Mouse (Mus musculus) intestine, postnatal 0 days (tissue): ENCODE measurements around the gene Plcb3. TPM values are rescaled to one million over a fixed set of nuclear protein-coding genes. Genes with fewer than 3 reads are reported as not detected.
A peak's percentile ranks its signal among the peaks of the same experiment; 100 is the strongest.

Source experiments
- ATAC-seq: fragments of 200-750 bp; cut with Nextera tagmentation; 2 replicates; pipeline ENCODE4 v1.8.0; 2017; ENCODE audit warnings: mild to moderate bottlenecking, moderate TSS enrichment, moderate library complexity
- H3K27ac ChIP-seq: fragments of 300-500 bp; sonication (generic); 2 replicates; pipeline ENCODE4 v1.5.1; 2014; ENCODE audit warnings: mild to moderate bottlenecking, low read depth, low read length, moderate library complexity
- H3K27me3 ChIP-seq: fragments of 300-500 bp; sonication (generic); replicated peaks from 2 replicates; pipeline ENCODE4 v1.6.1; 2014; ENCODE audit warnings: low read length, mixed read lengths; ENCODE audit not compliant: control insufficient read depth, insufficient read depth
- H3K36me3 ChIP-seq: fragments of 300-500 bp; sonication (generic); 2 replicates; pipeline ENCODE4 v1.6.1; 2014; ENCODE audit warnings: mild to moderate bottlenecking, moderate library complexity; ENCODE audit not compliant: control insufficient read depth, insufficient read depth
- H3K4me1 ChIP-seq: fragments of 300-500 bp; sonication (generic); replicated peaks from 2 replicates; pipeline ENCODE4 v1.6.1; 2014; ENCODE audit warnings: antibody characterized with exemption, low read length, mixed read lengths; ENCODE audit not compliant: control insufficient read depth, insufficient read depth
- H3K4me2 ChIP-seq: fragments of 300-500 bp; sonication (generic); replicated peaks from 2 replicates; pipeline ENCODE4 v1.6.1; 2014; ENCODE audit warnings: low read depth, mild to moderate bottlenecking, moderate library complexity
- H3K4me3 ChIP-seq: fragments of 300-500 bp; sonication (generic); 2 replicates; pipeline ENCODE4 v1.5.1; 2014; ENCODE audit warnings: low read depth, low read length
- H3K9ac ChIP-seq: fragments of 300-500 bp; sonication (generic); 2 replicates; pipeline ENCODE4 v1.6.1; 2014; ENCODE audit warnings: mild to moderate bottlenecking, low read depth, low read length
- H3K9me3 ChIP-seq: fragments of 300-500 bp; sonication (generic); 2 replicates; pipeline ENCODE4 v1.6.1; 2016; ENCODE audit warnings: mixed run types; ENCODE audit not compliant: control insufficient read depth
- CTCF ChIP-seq: sonication (generic); IDR thresholded peaks from 2 replicates; pipeline ENCODE4 v1.5.1; 2016; ENCODE audit warnings: low read depth, mild to moderate bottlenecking, control low read depth, antibody characterized with exemption, moderate library complexity
- WGBS: fragments of 180-500 bp; shearing (Covaris S2); extraction: QIAGEN DNeasy Blood & Tissue Kit; methylation state at CpG from one replicate; pipeline ENCODE4 v1.1.7; 2014; 5-methylcytosine and 5-hydroxymethylcytosine counted together
- polyA plus RNA-seq: library from polyadenylated mRNA; unstranded; fragments of >200 nt; fragmentation: Nextera tagmentation; extraction: Ambion mirVana; gene quantifications from 2 replicates; pipeline ENCODE4 v1.2.1, GENCODE M21; 2015

Plcb3 gene
- polyA plus RNA-seq, 1 experiment from 2014 or later, result 107 TPM

DNA sequence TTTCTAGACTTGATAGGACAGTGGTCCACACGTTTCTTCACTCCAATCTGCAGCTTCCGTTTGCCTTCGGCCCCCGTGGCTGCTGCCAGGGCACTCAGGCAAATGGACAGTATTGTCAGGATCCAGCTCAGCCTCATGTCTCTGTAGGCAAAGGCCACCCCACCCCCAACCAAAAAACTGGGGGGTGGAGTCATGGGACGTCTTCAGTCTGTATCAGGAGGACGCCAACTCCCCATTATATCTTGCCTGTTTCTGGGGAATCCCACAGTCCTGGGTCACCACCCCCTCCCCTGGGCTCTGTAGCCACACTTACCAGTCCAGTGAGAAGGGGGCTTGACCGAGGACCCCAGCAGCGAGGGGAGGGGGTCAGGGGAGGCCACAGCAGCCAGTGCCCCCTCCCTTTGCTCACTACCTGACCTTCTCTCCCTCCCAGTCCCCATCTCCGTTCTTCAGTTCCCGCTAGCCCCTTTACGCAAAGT lies 2.8 kb upstream of the Plcb3 start:
- WGBS, result 4% methylated on average over 11 of the region's 11 CpGs
- peak overlapping the region; percentile 75 for H3K4me2 ChIP-seq
- peaks cover 10% of the 10 kb centered on the region; the same call in 1 of the 2 replicates for H3K36me3 ChIP-seq
- no peaks in the 10 kb centered on the region for H3K27me3 ChIP-seq
- no peaks in the 10 kb centered on the region for H3K4me1 ChIP-seq
- no peaks in the 10 kb centered on the region for H3K9me3 ChIP-seq
- no peak for TF ChIP-seq CTCF
- peak overlapping the region; percentile 57 for H3K27ac ChIP-seq
- peak overlapping the region; percentile 71 for H3K9ac ChIP-seq
- peak overlapping the region; percentile 72 for H3K4me3 ChIP-seq
- ATAC-seq, result no peak

GRCm38 (mm10) chr19:6978639-6978974 lies 2.3 kb upstream of the Plcb3 start:
- Histone ChIP-seq H3K4me2 (peak overlapping the region; percentile 75), H3K4me3 (peak overlapping the region; percentile 72), H3K27ac (peak overlapping the region; percentile 57; the same call in 1 of the 2 replicates), H3K4me1 (no peaks in the 10 kb centered on the region), H3K9me3 (no peaks in the 10 kb centered on the region), H3K9ac (no peak overlapping the region; the same call in 1 of the 2 replicates), H3K36me3 (peaks cover 8% of the 10 kb centered on the region; the same call in 1 of the 2 replicates), H3K27me3 (no peaks in the 10 kb centered on the region)
- WGBS, result 25% methylated on average over 3 of the region's 3 CpGs
- no peak for TF ChIP-seq CTCF
- no peak for ATAC-seq

GRCm38 (mm10) chr19:6977759-6978638 lies 1.7 kb upstream of the Plcb3 start:
- Histone ChIP-seq H3K4me3 (no peak overlapping the region), H3K36me3 (peaks cover 8% of the 10 kb centered on the region; the same call in 1 of the 2 replicates), H3K27me3 (no peaks in the 10 kb centered on the region), H3K4me1 (no peaks in the 10 kb centered on the region), H3K9ac (no peak overlapping the region), H3K9me3 (no peaks in the 10 kb centered on the region), H3K27ac (peak overlapping the region; percentile 57; the same call in 1 of the 2 replicates), H3K4me2 (peak overlapping the region; percentile 75)
- no peak for ATAC-seq
- 66% methylated on average over 12 of the region's 13 CpGs for WGBS
- no peak for TF ChIP-seq CTCF

DNA sequence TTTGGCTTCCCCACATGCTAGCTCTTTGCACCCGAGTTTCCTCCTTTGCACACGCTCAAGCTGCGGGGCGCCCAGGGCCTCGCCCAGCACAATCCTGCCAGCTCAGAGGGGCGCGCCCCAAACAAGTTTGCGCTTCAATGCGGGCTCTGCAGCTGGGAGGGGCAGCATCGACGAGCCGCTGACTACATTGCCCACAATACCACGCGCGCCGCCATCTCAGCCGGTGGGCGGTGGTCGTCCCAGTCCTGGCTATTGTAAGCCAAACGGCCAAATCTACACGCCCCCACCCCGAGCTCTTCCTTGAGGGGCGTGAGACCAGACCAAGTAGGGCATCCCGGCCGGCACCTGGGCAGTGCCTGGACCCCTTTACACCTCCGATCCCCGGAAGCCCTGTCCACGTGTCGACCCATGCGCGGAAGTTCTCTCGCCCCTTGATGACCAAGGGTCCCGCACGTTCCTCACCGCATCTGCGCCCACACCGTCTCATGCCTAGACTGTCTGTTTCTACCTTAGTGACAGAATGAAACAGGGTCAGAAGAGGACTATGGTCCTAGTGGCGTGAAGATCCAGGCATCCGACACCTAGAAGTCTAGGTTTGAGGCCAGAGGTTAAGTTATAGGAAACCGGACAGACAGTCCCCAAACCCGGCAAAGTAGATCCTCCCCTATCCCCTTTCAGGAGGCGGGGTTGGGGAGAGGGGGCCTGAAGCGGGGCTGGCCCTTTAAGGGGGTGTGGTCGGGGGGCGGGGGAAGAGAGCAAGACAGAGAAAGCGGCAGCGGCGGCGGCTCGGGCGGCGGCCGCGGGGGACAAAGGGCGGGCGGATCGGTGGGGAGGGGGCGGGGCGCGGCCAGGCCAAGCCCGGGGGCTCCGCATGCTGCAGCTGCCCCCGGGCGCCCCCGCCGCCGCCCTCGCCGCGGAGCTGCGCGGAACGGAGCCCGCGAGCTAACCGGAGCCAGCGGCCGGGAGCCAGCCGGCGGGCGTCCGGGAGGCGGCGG lies 1.8 kb downstream of the Plcb3 start, which contains the start of gene Ppp1r14b:
TSS of gene Ppp1r14b (plus strand) at position 758 of the 995 bp plus-strand sequence.
- H3K4me2 ChIP-seq, result peak within 1 kb of the TSS; percentile 88
- peak within 1 kb of the TSS; percentile 59 for H3K4me3 ChIP-seq
- ATAC-seq, result peak; percentile 44
- no peaks in the 10 kb centered on the region for H3K27me3 ChIP-seq
- peaks cover 14% of the 10 kb centered on the region for H3K4me1 ChIP-seq
- WGBS, result under 1% methylated on average over 65 of the region's 84 CpGs
- peak within 1 kb of the TSS; percentile 88 for H3K27ac ChIP-seq
- peak within 1 kb of the TSS; percentile 69 for H3K9ac ChIP-seq
- H3K9me3 ChIP-seq, result no peaks in the 10 kb centered on the region
- peaks cover 8% of the 10 kb centered on the region; the same call in 1 of the 2 replicates for H3K36me3 ChIP-seq
- no peak for TF ChIP-seq CTCF

- peaks cover 8% of the 10 kb centered on the region; the same call in 1 of the 2 replicates for H3K36me3 ChIP-seq
- ATAC-seq, result no peak
- H3K27me3 ChIP-seq, result no peaks in the 10 kb centered on the region
- peak overlapping the region; percentile 88 for H3K4me2 ChIP-seq
- peak overlapping the region; percentile 59 for H3K4me3 ChIP-seq
- H3K9ac ChIP-seq, result no peak overlapping the region
- H3K9me3 ChIP-seq, result no peaks in the 10 kb centered on the region
- TF ChIP-seq CTCF, result no peak
- no peak overlapping the region for H3K27ac ChIP-seq
- H3K4me1 ChIP-seq, result peaks cover 14% of the 10 kb centered on the region
- 38% methylated on average over 12 of the region's 12 CpGs for WGBS
These were observed 2.6 kb downstream of the Plcb3 start for GRCm38 (mm10) chr19:6973581-6974190.
